Mouse (Mus musculus): Measurements from ENCODE around the gene Rnf31.
A peak's percentile ranks its signal among the peaks of the same experiment; 100 is the strongest.

Gene Rnf31

GRCm38 (mm10) chr14:55608339-55608738 lies 16.8 kb downstream of the Rnf31 start:
- no peak for DNase-seq

GRCm38 (mm10) chr14:55613346-55613745 lies 21.8 kb downstream of the Rnf31 start:
- no peak for DNase-seq

GRCm38 (mm10) chr14:55614565-55615178 lies 23.2 kb downstream of the Rnf31 start:
- DNase-seq: no peak

GRCm38 (mm10) chr14:55615876-55616275 lies 24.4 kb downstream of the Rnf31 start:
- DNase-seq: no peak

- no peak for DNase-seq
Observed at GRCm38 (mm10) chr14:55616844-55617243, 25.3 kb downstream of the Rnf31 start.

- peak; percentile 59 to 67 for DNase-seq
Observed at GRCm38 (mm10) chr14:55617822-55618221, 26.3 kb downstream of the Rnf31 start, which contains the start of gene Rec8. Gene Rec8, plus strand, starts transcription at chr14:55618037.

GRCm38 (mm10) chr14:55618486-55619195 lies 27.1 kb downstream of the Rnf31 start:
- DNase-seq: no peak

- DNase-seq: no peak
Observed at GRCm38 (mm10) chr14:55628077-55628827, 36.7 kb downstream of the Rnf31 start.

- DNase-seq: peak; percentile 38 to 47
Observed at GRCm38 (mm10) chr14:55629312-55629711, 37.8 kb downstream of the Rnf31 start.

GRCm38 (mm10) chr14:55634874-55635522 lies 43.5 kb downstream of the Rnf31 start:
- peak in 1 of 2 experiments; percentile 24 for DNase-seq

- peak; percentile 90 to 93 for DNase-seq
Observed at GRCm38 (mm10) chr14:55635523-55636007, 44.1 kb downstream of the Rnf31 start, which contains the start of gene Ipo4. Gene Ipo4, minus strand, starts transcription at chr14:55635957.

- DNase-seq: no peak
Observed at GRCm38 (mm10) chr14:55637795-55638194, 46.3 kb downstream of the Rnf31 start, which contains the start of gene Gm49378. Gene Gm49378, minus strand, starts transcription at chr14:55637895.

- DNase-seq: no peak
Observed at GRCm38 (mm10) chr14:55640816-55641215, 49.3 kb downstream of the Rnf31 start.

- DNase-seq: no peak
Observed at GRCm38 (mm10) chr14:55641291-55641690, 49.8 kb downstream of the Rnf31 start.

GRCm38 (mm10) chr14:55642679-55643059 lies 51.2 kb downstream of the Rnf31 start:
- no peak for DNase-seq

GRCm38 (mm10) chr14:55643060-55643907 lies 51.8 kb downstream of the Rnf31 start, which contains the start of gene Tm9sf1:
Gene Tm9sf1, minus strand, starts transcription at chr14:55643806.
- peak; percentile 83 to 85 for DNase-seq

- no peak for DNase-seq
Observed at GRCm38 (mm10) chr14:55644261-55644888, 52.9 kb downstream of the Rnf31 start.

GRCm38 (mm10) chr14:55649884-55650283 lies 58.4 kb downstream of the Rnf31 start, which contains the start of gene Tssk4:
Gene Tssk4, plus strand, starts transcription at chr14:55650184.
- DNase-seq: no peak

GRCm38 (mm10) chr14:55651528-55651927 lies 60.0 kb downstream of the Rnf31 start:
- DNase-seq: no peak

Measured in lung, adult 18-20 months (tissue).